Mouse (Mus musculus) ES-Bruce4 (cell line): Measurements from ENCODE around the gene Clk3.
A peak's percentile ranks its signal among the peaks of the same experiment; 100 is the strongest.

Experiments
- CTCF ChIP-seq: IDR thresholded peaks from one replicate; pipeline ENCODE4 v1.8.1; 2011; ENCODE audit warnings: low read depth, low read length
- EP300 ChIP-seq: IDR thresholded peaks from 2 replicates; pipeline ENCODE4 v1.6.1; 2011; ENCODE audit warnings: low read depth, low read length; ENCODE audit not compliant: insufficient read depth

GRCm38 (mm10) chr9:57807174-57807651 is 41.6 kb upstream of the Clk3 start:
- TF ChIP-seq CTCF (no peak), EP300 (peak; percentile 59; the same call in 1 of the 2 replicates)
